In genomic region chr12:81933430-81933829, GRCm38 (mm10) we compare ENCODE assay signal across 12 mouse cellular contexts.
A peak's percentile ranks its signal among the peaks of the same experiment; 100 is the strongest.
DNase-seq lines count a peak whose midpoint lies in the region; ATAC-seq and TF ChIP-seq lines count a peak whose summit lies in the region.
"Had no signal": no experiment of that assay in that cellular context is flagged by ENCODE, and none has a peak within 500 bp of the region (broad histone marks: within the 10 kb centered on the region; RNA-seq: fewer than 3 reads in every experiment).

No protein-coding gene starts in this region.

- DNase-seq in 3T3-L1 (ENCODE audit: low read depth, low spot score) (peak; percentile 64), MEL (ENCODE audit: low read depth, low spot score) (peak; percentile 14)
- no peak for DNase-seq in thymus, adult 2 months
- no peak for DNase-seq in heart, adult 8-10 months (ENCODE audit: low spot score)
- no peak for DNase-seq in forebrain, embryonic 10.5 days (ENCODE audit: extremely low spot score, low spot score)
- DNase-seq: gastrocnemius, postnatal 14 days; spleen, adult 18-20 months had no signal

- no peak overlapping the region for H3K9ac ChIP-seq in MEL (ENCODE audit: control insufficient read depth, low read depth, low read length, poor library complexity, severe bottlenecking)
- no peak overlapping the region for H3K9ac ChIP-seq in intestine, postnatal 0 days (ENCODE audit: low read depth, low read length)

- peak; percentile 95 for ATAC-seq in intestine, postnatal 0 days
- peak; percentile 96 for ATAC-seq in megakaryocyte progenitor cell, adult 5-6 weeks (replicated peaks; ENCODE audit: poor library complexity)
- ATAC-seq: hindbrain, postnatal 0 days had no signal

- H3K9me3 ChIP-seq in MEL (replicated peaks; ENCODE audit: insufficient read depth, low read length): no peaks in the 10 kb centered on the region
- H3K9me3 ChIP-seq in intestine, postnatal 0 days (ENCODE audit: control insufficient read depth): no peaks in the 10 kb centered on the region
- H3K9me3 ChIP-seq in forebrain, embryonic 10.5 days: no peaks in the 10 kb centered on the region

- no peak overlapping the region for H3K4me3 ChIP-seq in MEL (ENCODE audit: control insufficient read depth in 1 of 2, insufficient read depth in 1 of 2, low read depth in 2 of 2, low read length in 2 of 2)
- no peak overlapping the region for H3K4me3 ChIP-seq in intestine, postnatal 0 days (ENCODE audit: low read depth, low read length)
- H3K4me3 ChIP-seq in thymus, adult 2 months (ENCODE audit: control insufficient read depth, insufficient read depth, low read length): no peak overlapping the region
- H3K4me3 ChIP-seq in forebrain, embryonic 10.5 days: no peak overlapping the region
- H3K4me3 ChIP-seq: left cerebral cortex, adult 2 months had no signal

- H3K4me2 ChIP-seq in intestine, postnatal 0 days (replicated peaks; ENCODE audit: low read depth): peak overlapping the region; percentile 33
- H3K4me2 ChIP-seq: midbrain, embryonic 11.5 days had no signal

- H3K36me3 ChIP-seq in MEL (ENCODE audit: control insufficient read depth in 1 of 2, insufficient read depth in 2 of 2, low read length in 2 of 2): no peaks in the 10 kb centered on the region; a peak in 1 of 4 replicates
- no peaks in the 10 kb centered on the region for H3K36me3 ChIP-seq in intestine, postnatal 0 days (ENCODE audit: control insufficient read depth, insufficient read depth)
- 0 out of 2 replicates have a peak, but pooled peaks cover 4% of the 10 kb centered on the region for H3K36me3 ChIP-seq in thymus, adult 2 months (ENCODE audit: control insufficient read depth, insufficient read depth, low read length)
- H3K36me3 ChIP-seq in forebrain, embryonic 10.5 days (replicated peaks): peaks cover 13% of the 10 kb centered on the region; the same call in 1 of the 2 replicates

- TF ChIP-seq RAD21 in MEL (IDR thresholded peaks at IDR 0.05; ENCODE audit: low read depth, low read length): no peak

- H3K79me2 ChIP-seq in MEL (ENCODE audit: control insufficient read depth, insufficient read depth, low read length, poor library complexity): no peaks in the 10 kb centered on the region

- WGBS in intestine, postnatal 0 days: 50% methylated on average over 5 of the region's 5 CpGs
- WGBS in thymus, adult 2 months: 83% methylated on average over 5 of the region's 5 CpGs
- WGBS in forebrain, embryonic 10.5 days: 93% methylated on average over 5 of the region's 5 CpGs

- no peak for TF ChIP-seq CTCF in MEL (IDR thresholded peaks at IDR 0.05 in 2 of 3, conservative IDR thresholded peaks at IDR 0.05 in 1 of 3; ENCODE audit: control insufficient read depth in 1 of 3, insufficient read depth in 1 of 3, low read depth in 2 of 3, low read length in 3 of 3, poor library complexity in 1 of 3, severe bottlenecking in 1 of 3)
- TF ChIP-seq CTCF in intestine, postnatal 0 days (IDR thresholded peaks at IDR 0.05; ENCODE audit: low read depth): peak; percentile 34; the same call in 1 of the 2 replicates
- TF ChIP-seq CTCF in thymus, adult 2 months (IDR thresholded peaks at IDR 0.05; ENCODE audit: borderline replicate concordance, control insufficient read depth, extremely low read depth, insufficient read depth, low read length, poor library complexity): no peak

- no peak for TF ChIP-seq POLR2A in MEL (IDR thresholded peaks at IDR 0.05; ENCODE audit: control insufficient read depth in 1 of 2, insufficient read depth in 1 of 2, low read depth in 1 of 2, low read length in 2 of 2, poor library complexity in 1 of 2)
- no peak for TF ChIP-seq POLR2A in thymus, adult 2 months (IDR thresholded peaks at IDR 0.05; ENCODE audit: control insufficient read depth, extremely low read depth, insufficient read depth, low read length, poor library complexity)

- no peak overlapping the region for H3K27ac ChIP-seq in MEL (ENCODE audit: control insufficient read depth, low read depth, low read length)
- peak overlapping the region; percentile 69 for H3K27ac ChIP-seq in intestine, postnatal 0 days (ENCODE audit: low read depth, low read length)
- H3K27ac ChIP-seq in thymus, adult 2 months (ENCODE audit: control insufficient read depth, insufficient read depth, low read length): no peak overlapping the region
- H3K27ac ChIP-seq in forebrain, embryonic 10.5 days: no peak overlapping the region
- H3K27ac ChIP-seq: hindbrain, postnatal 0 days; left cerebral cortex, adult 2 months had no signal

- no peak for TF ChIP-seq EP300 in MEL (IDR thresholded peaks at IDR 0.05; ENCODE audit: low read depth in 1 of 2, low read length in 2 of 2)

- no peaks in the 10 kb centered on the region for H3K27me3 ChIP-seq in MEL (ENCODE audit: control insufficient read depth in 1 of 2, insufficient read depth in 2 of 2, low read length in 2 of 2)
- H3K27me3 ChIP-seq in intestine, postnatal 0 days (replicated peaks; ENCODE audit: control insufficient read depth, insufficient read depth, low read length): no peaks in the 10 kb centered on the region
- no peaks in the 10 kb centered on the region for H3K27me3 ChIP-seq in thymus, adult 2 months (ENCODE audit: control insufficient read depth, insufficient read depth, low read length)
- H3K27me3 ChIP-seq in forebrain, embryonic 10.5 days (ENCODE audit: poor library complexity, severe bottlenecking): no peaks in the 10 kb centered on the region

- H3K4me1 ChIP-seq in MEL (ENCODE audit: control insufficient read depth in 1 of 2, insufficient read depth in 2 of 2, low read length in 2 of 2): no peaks in the 10 kb centered on the region
- H3K4me1 ChIP-seq in intestine, postnatal 0 days (replicated peaks; ENCODE audit: control insufficient read depth, insufficient read depth, low read length): no peaks in the 10 kb centered on the region
- H3K4me1 ChIP-seq in thymus, adult 2 months (replicated peaks; ENCODE audit: control insufficient read depth, insufficient read depth, low read length): no peaks in the 10 kb centered on the region
- H3K4me1 ChIP-seq in forebrain, embryonic 10.5 days: peaks cover 10% of the 10 kb centered on the region

TF ChIP-seq in MEL, 35 proteins besides CTCF, POLR2A, EP300 and RAD21:
- TF ChIP-seq MEF2A (IDR thresholded peaks at IDR 0.05; ENCODE audit: extremely low read depth, insufficient replicate concordance, low read depth, low read length, poor library complexity, severe bottlenecking) (no peak), MYC (IDR thresholded peaks at IDR 0.05; ENCODE audit: low read depth, low read length) (no peak), E2F4 (IDR thresholded peaks at IDR 0.05; ENCODE audit: borderline replicate concordance, low read depth, low read length) (no peak), MAZ (IDR thresholded peaks at IDR 0.05; ENCODE audit: low read depth, low read length) (no peak), SMC3 (IDR thresholded peaks at IDR 0.05; ENCODE audit: low read depth, low read length) (no peak), ETS1 (IDR thresholded peaks at IDR 0.05; ENCODE audit: low read depth, low read length) (no peak), TCF12 (IDR thresholded peaks at IDR 0.05; ENCODE audit: low read depth, low read length) (no peak), ZNF384 (IDR thresholded peaks at IDR 0.05; ENCODE audit: low read depth, low read length) (no peak), HCFC1 (IDR thresholded peaks at IDR 0.05; ENCODE audit: low read depth, low read length) (no peak), CHD2 (IDR thresholded peaks at IDR 0.05; ENCODE audit: low read length) (no peak), ELF1 (IDR thresholded peaks at IDR 0.05; ENCODE audit: low read depth, low read length) (no peak), ZKSCAN1 (IDR thresholded peaks at IDR 0.05; ENCODE audit: low read depth, low read length) (no peak), POLR2AphosphoS2 (IDR thresholded peaks at IDR 0.05; ENCODE audit: low read length) (no peak), ZMIZ1 (IDR thresholded peaks at IDR 0.05; ENCODE audit: low read depth, low read length) (no peak), KAT2A (conservative IDR thresholded peaks at IDR 0.05; ENCODE audit: low read depth, low read length) (no peak), MAFK (IDR thresholded peaks at IDR 0.05; ENCODE audit: borderline replicate concordance, low read depth, low read length) (no peak)

Comparison
In these comparisons a context has a peak if more than half of its experiments do, and no peak if none do; other contexts are left out.
1. DNase-seq: peak in 3T3-L1 (single experiment) and MEL (single experiment); none in thymus, adult 2 months (single experiment), heart, adult 8-10 months (single experiment) and forebrain, embryonic 10.5 days (single experiment).